Mouse (Mus musculus): ENCODE measurements around the gene Vdac2. TPM values are rescaled to one million over a fixed set of nuclear protein-coding genes. Genes with fewer than 3 reads are reported as not detected.
A peak's percentile ranks its signal among the peaks of the same experiment; 100 is the strongest.

Vdac2 gene
- 194 and 198 TPM in 2 replicates for polyA plus RNA-seq (2016; fragmentation: Nextera tagmentation; extraction: Ambion mirVana)

GRCm38 (mm10) chr14:21824938-21825337 is at the start of gene Vdac2:
Vdac2 (plus strand) TSS chr14:21825238.
- H3K4me3 ChIP-seq, result no peak within 1 kb of the TSS
- peaks cover 85% of the 10 kb centered on the region for H3K4me1 ChIP-seq
- H3K36me3 ChIP-seq, result no peaks in the 10 kb centered on the region
- no peak for ATAC-seq
- WGBS (ENCODE audit: insufficient replicate concordance), result 83% methylated on average over 2 of the region's 2 CpGs
- H3K9ac ChIP-seq, result no peak within 1 kb of the TSS
- no peak within 1 kb of the TSS for H3K4me2 ChIP-seq
- no peaks in the 10 kb centered on the region for H3K9me3 ChIP-seq (replicated peaks)
- peak within 1 kb of the TSS; percentile 98 for H3K27ac ChIP-seq
- no peaks in the 10 kb centered on the region for H3K27me3 ChIP-seq (replicated peaks)

GRCm38 (mm10) chr14:21776201-21776600 is 48.8 kb upstream of the Vdac2 start:
- no peak for ATAC-seq
- no peak overlapping the region for H3K4me3 ChIP-seq
- WGBS (ENCODE audit: insufficient replicate concordance), result 84% methylated on average over 4 of the region's 4 CpGs

GRCm38 (mm10) chr14:21786500-21786899 is 38.5 kb upstream of the Vdac2 start:
- 85% methylated on average over 4 of the region's 4 CpGs for WGBS (ENCODE audit: insufficient replicate concordance)

More at GRCm38 (mm10) chr14:21776201-21776600, 48.8 kb upstream of the Vdac2 start:
- H3K4me2 ChIP-seq, result no peak overlapping the region
- peaks cover 44% of the 10 kb centered on the region for H3K36me3 ChIP-seq
- H3K4me1 ChIP-seq, result no peaks in the 10 kb centered on the region
- no peak overlapping the region for H3K27ac ChIP-seq
- H3K9ac ChIP-seq, result no peak overlapping the region
- H3K27me3 ChIP-seq (replicated peaks), result no peaks in the 10 kb centered on the region
- no peaks in the 10 kb centered on the region for H3K9me3 ChIP-seq (replicated peaks)

GRCm38 (mm10) chr14:21787374-21787773 is 37.7 kb upstream of the Vdac2 start:
- no peaks in the 10 kb centered on the region for H3K27me3 ChIP-seq (replicated peaks)
- WGBS (ENCODE audit: insufficient replicate concordance), result 71% methylated on average over 3 of the region's 3 CpGs
- ATAC-seq, result no peak
- H3K9ac ChIP-seq, result no peak overlapping the region
- H3K4me1 ChIP-seq, result peaks cover 16% of the 10 kb centered on the region
- peaks cover 51% of the 10 kb centered on the region for H3K36me3 ChIP-seq
- H3K9me3 ChIP-seq (replicated peaks), result no peaks in the 10 kb centered on the region
- no peak overlapping the region for H3K27ac ChIP-seq
- no peak overlapping the region for H3K4me2 ChIP-seq
- no peak overlapping the region for H3K4me3 ChIP-seq

More at GRCm38 (mm10) chr14:21786500-21786899, 38.5 kb upstream of the Vdac2 start:
- no peaks in the 10 kb centered on the region for H3K9me3 ChIP-seq (replicated peaks)
- H3K4me1 ChIP-seq, result peaks cover 12% of the 10 kb centered on the region
- no peak overlapping the region for H3K4me3 ChIP-seq
- no peak for ATAC-seq
- H3K4me2 ChIP-seq, result no peak overlapping the region
- H3K27ac ChIP-seq, result no peak overlapping the region
- no peak overlapping the region for H3K9ac ChIP-seq
- peaks cover 52% of the 10 kb centered on the region for H3K36me3 ChIP-seq
- no peaks in the 10 kb centered on the region for H3K27me3 ChIP-seq (replicated peaks)

GRCm38 (mm10) chr14:21788121-21788520 is 36.9 kb upstream of the Vdac2 start:
- 85% methylated on average over 5 of the region's 5 CpGs for WGBS (ENCODE audit: insufficient replicate concordance)
- Histone ChIP-seq H3K27ac (no peak overlapping the region), H3K4me2 (no peak overlapping the region), H3K9ac (no peak overlapping the region), H3K9me3 (replicated peaks) (no peaks in the 10 kb centered on the region), H3K4me3 (no peak overlapping the region), H3K27me3 (replicated peaks) (no peaks in the 10 kb centered on the region), H3K4me1 (peaks cover 16% of the 10 kb centered on the region), H3K36me3 (peaks cover 59% of the 10 kb centered on the region)
- ATAC-seq, result no peak

GRCm38 (mm10) chr14:21790585-21791251 is 34.3 kb upstream of the Vdac2 start:
- no peak overlapping the region for H3K4me2 ChIP-seq
- H3K9ac ChIP-seq, result no peak overlapping the region
- no peaks in the 10 kb centered on the region for H3K9me3 ChIP-seq (replicated peaks)
- H3K36me3 ChIP-seq, result peaks cover 55% of the 10 kb centered on the region
- no peak overlapping the region for H3K4me3 ChIP-seq
- H3K4me1 ChIP-seq, result peaks cover 16% of the 10 kb centered on the region
- WGBS (ENCODE audit: insufficient replicate concordance), result 80% methylated on average over 9 of the region's 9 CpGs
- H3K27ac ChIP-seq, result 0 out of 2 replicates have a peak overlapping the region, but pooled peaks have one; percentile 14
- ATAC-seq, result no peak
- no peaks in the 10 kb centered on the region for H3K27me3 ChIP-seq (replicated peaks)

- peaks cover 16% of the 10 kb centered on the region for H3K4me1 ChIP-seq
- H3K9ac ChIP-seq, result no peak overlapping the region
- H3K4me2 ChIP-seq, result no peak overlapping the region
- H3K36me3 ChIP-seq, result peaks cover 48% of the 10 kb centered on the region
- no peak overlapping the region for H3K4me3 ChIP-seq
- no peaks in the 10 kb centered on the region for H3K9me3 ChIP-seq (replicated peaks)
- H3K27me3 ChIP-seq (replicated peaks), result no peaks in the 10 kb centered on the region
- 58% methylated on average over 4 of the region's 4 CpGs for WGBS (ENCODE audit: insufficient replicate concordance)
- ATAC-seq, result no peak
- no peak overlapping the region for H3K27ac ChIP-seq
Measured at GRCm38 (mm10) chr14:21791722-21792121, 33.3 kb upstream of the Vdac2 start.

GRCm38 (mm10) chr14:21792250-21792649 is 32.8 kb upstream of the Vdac2 start:
- H3K9ac ChIP-seq, result no peak overlapping the region
- H3K4me1 ChIP-seq, result peaks cover 16% of the 10 kb centered on the region
- ATAC-seq, result no peak
- H3K9me3 ChIP-seq (replicated peaks), result no peaks in the 10 kb centered on the region
- 85% methylated on average over 6 of the region's 6 CpGs for whole genome bisulfite sequencing (ENCODE audit: insufficient replicate concordance)
- H3K4me2 ChIP-seq, result no peak overlapping the region
- H3K27ac ChIP-seq, result no peak overlapping the region
- no peak overlapping the region for H3K4me3 ChIP-seq
- H3K27me3 ChIP-seq (replicated peaks), result no peaks in the 10 kb centered on the region
- peaks cover 47% of the 10 kb centered on the region for H3K36me3 ChIP-seq

- H3K4me3 ChIP-seq, result no peak overlapping the region
- 91% methylated on average over 4 of the region's 4 CpGs for WGBS (ENCODE audit: insufficient replicate concordance)
- H3K27ac ChIP-seq, result no peak overlapping the region
- no peaks in the 10 kb centered on the region for H3K9me3 ChIP-seq (replicated peaks)
- peaks cover 9% of the 10 kb centered on the region; the same call in 1 of the 2 replicates for H3K4me1 ChIP-seq
- H3K27me3 ChIP-seq (replicated peaks), result no peaks in the 10 kb centered on the region
- peaks cover 14% of the 10 kb centered on the region; the same call in 1 of the 2 replicates for H3K36me3 ChIP-seq
- no peak overlapping the region for H3K9ac ChIP-seq
- no peak overlapping the region for H3K4me2 ChIP-seq
- ATAC-seq, result no peak
Measured at GRCm38 (mm10) chr14:21800641-21801040, 24.4 kb upstream of the Vdac2 start.

- no peak overlapping the region for H3K9ac ChIP-seq
- H3K36me3 ChIP-seq, result peaks cover 14% of the 10 kb centered on the region; the same call in 1 of the 2 replicates
- H3K27me3 ChIP-seq (replicated peaks), result no peaks in the 10 kb centered on the region
- ATAC-seq, result no peak
- H3K4me1 ChIP-seq, result peaks cover 17% of the 10 kb centered on the region
- WGBS (ENCODE audit: insufficient replicate concordance), result 78% methylated on average over 7 of the region's 7 CpGs
- no peak overlapping the region for H3K27ac ChIP-seq
- no peak overlapping the region for H3K4me2 ChIP-seq
- no peaks in the 10 kb centered on the region for H3K9me3 ChIP-seq (replicated peaks)
- no peak overlapping the region for H3K4me3 ChIP-seq
Measured at GRCm38 (mm10) chr14:21801624-21802023, 23.4 kb upstream of the Vdac2 start.

- peaks cover 14% of the 10 kb centered on the region; the same call in 1 of the 2 replicates for H3K36me3 ChIP-seq
- no peak overlapping the region for H3K9ac ChIP-seq
- no peak overlapping the region for H3K4me3 ChIP-seq
- no peaks in the 10 kb centered on the region for H3K9me3 ChIP-seq (replicated peaks)
- H3K4me1 ChIP-seq, result peaks cover 27% of the 10 kb centered on the region
- no peaks in the 10 kb centered on the region for H3K27me3 ChIP-seq (replicated peaks)
- WGBS (ENCODE audit: insufficient replicate concordance), result 85% methylated on average over 6 of the region's 6 CpGs
- no peak overlapping the region for H3K27ac ChIP-seq
- no peak overlapping the region for H3K4me2 ChIP-seq
- ATAC-seq, result no peak
Measured at GRCm38 (mm10) chr14:21802543-21803206, 22.4 kb upstream of the Vdac2 start.

GRCm38 (mm10) chr14:21806203-21806602 is 18.8 kb upstream of the Vdac2 start:
- Histone ChIP-seq H3K9me3 (replicated peaks) (no peaks in the 10 kb centered on the region), H3K4me3 (no peak overlapping the region), H3K36me3 (0 out of 2 replicates have a peak, but pooled peaks cover 4% of the 10 kb centered on the region), H3K9ac (0 out of 2 replicates have a peak overlapping the region, but pooled peaks have one; percentile 31), H3K27ac (peak overlapping the region; percentile 71), H3K4me1 (peaks cover 39% of the 10 kb centered on the region), H3K4me2 (peak overlapping the region; percentile 34; the same call in 1 of the 2 replicates), H3K27me3 (replicated peaks) (no peaks in the 10 kb centered on the region)
- WGBS (ENCODE audit: insufficient replicate concordance), result 60% methylated on average over 2 of the region's 2 CpGs
- no peak for ATAC-seq
